Mouse (Mus musculus): ENCODE results near the gene Nt5c.
"Not testable (repeated sequence)": the region's sequence is repeated elsewhere in the genome, so short reads cannot be mapped to it uniquely, and the experiment has no call there.

Gene Nt5c

GRCm38 (mm10) chr11:115509773-115510506 lies 18.3 kb upstream of the Nt5c start:
- peak; percentile 29 for DNase-seq

GRCm38 (mm10) chr11:115508061-115508460 lies 16.4 kb upstream of the Nt5c start:
- DNase-seq, result peak; percentile 50

DNA sequence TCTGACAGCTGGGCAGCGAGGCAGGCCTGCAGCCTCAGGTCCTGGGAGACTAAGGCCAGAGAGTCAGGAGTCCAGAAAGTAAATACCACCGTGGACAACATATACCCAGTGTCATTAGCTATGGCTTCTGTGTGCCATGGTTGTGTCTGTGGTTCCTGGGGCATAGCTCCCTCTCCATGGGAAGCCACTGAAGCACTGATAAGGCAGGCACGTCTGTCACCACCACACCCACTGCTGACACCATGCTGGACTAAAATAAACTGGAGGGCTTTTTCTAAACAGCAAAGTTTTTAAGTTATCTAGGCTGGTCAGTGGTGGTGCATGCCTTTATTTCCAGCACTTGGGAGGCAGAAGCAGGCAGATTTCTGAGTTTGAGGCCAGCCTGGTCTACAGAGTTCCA lies 14.9 kb upstream of the Nt5c start:
- no peak for DNase-seq

DNA sequence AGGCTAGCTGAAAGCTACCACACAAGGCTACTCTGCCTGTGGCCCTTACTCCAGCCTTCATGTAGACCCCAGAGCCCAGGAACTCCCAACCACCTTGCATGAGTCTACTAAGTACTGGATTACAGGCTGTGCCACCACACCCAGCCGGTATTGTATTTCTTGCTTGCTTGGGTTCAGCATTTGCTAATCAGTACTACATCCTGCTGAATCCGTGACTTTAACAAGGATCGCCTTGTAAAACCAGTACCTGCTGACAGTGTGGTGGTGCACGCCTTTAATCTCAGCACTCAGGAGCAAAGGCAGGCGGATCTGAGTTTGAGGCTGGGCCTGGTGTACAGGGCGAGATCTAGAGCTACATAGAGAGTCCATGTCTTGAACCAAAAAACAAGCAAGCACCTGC lies 11.0 kb upstream of the Nt5c start:
- DNase-seq, result no peak

DNA sequence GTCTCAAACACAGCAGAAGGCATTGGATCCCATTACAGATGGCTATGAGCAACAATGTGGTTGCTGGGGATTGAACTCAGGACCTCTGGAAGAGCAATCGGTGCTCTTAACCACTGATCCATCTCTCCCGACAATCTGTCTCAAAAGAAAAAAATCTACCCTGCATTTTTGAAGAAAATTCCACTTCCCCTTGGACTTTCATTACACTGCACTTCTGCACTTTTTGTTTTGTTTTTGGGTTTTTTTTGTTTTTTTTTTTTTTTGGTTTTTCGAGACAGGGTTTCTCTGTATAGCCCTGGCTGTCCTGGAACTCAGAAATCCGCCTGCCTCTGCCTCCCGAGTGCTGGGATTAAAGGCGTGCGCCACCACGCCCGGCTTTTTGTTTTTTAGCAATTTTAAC lies 4.9 kb upstream of the Nt5c start:
- not testable (repeated sequence) for DNase-seq

- peak; percentile 21 for DNase-seq
Measured at GRCm38 (mm10) chr11:115492387-115492786, 725 bp upstream of the Nt5c start.

- no peak for DNase-seq
Measured at GRCm38 (mm10) chr11:115490441-115491355, 964 bp downstream of the Nt5c start.

- no peak for DNase-seq
Measured at GRCm38 (mm10) chr11:115488551-115489104, 3.0 kb downstream of the Nt5c start.

GRCm38 (mm10) chr11:115485155-115485554 lies 6.5 kb downstream of the Nt5c start:
- DNase-seq, result no peak

GRCm38 (mm10) chr11:115483726-115484125 lies 7.9 kb downstream of the Nt5c start:
- peak; percentile 89 for DNase-seq

DNA sequence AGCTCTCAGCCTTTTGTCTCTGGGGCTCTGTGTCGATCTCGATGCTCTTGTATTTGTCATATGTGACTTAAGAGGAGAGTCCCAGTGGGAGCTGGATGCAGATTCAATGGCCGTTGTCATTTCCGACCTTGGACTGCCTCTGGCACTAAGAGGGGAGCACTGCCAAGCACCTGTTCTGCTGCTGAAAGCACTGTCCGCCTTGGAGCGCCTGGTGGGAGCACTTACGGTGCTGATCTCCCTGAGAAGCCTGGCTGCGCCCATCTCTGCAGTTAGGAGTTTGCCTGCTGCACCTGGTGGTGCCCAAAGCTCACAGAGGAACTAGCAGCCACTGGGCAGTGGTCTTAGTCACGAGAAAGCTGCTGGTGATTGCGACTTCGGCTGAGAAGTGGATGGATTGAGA lies 8.4 kb downstream of the Nt5c start:
- no peak for DNase-seq

GRCm38 (mm10) chr11:115481553-115482259 lies 10.0 kb downstream of the Nt5c start:
- DNase-seq, result peak; percentile 62

DNA sequence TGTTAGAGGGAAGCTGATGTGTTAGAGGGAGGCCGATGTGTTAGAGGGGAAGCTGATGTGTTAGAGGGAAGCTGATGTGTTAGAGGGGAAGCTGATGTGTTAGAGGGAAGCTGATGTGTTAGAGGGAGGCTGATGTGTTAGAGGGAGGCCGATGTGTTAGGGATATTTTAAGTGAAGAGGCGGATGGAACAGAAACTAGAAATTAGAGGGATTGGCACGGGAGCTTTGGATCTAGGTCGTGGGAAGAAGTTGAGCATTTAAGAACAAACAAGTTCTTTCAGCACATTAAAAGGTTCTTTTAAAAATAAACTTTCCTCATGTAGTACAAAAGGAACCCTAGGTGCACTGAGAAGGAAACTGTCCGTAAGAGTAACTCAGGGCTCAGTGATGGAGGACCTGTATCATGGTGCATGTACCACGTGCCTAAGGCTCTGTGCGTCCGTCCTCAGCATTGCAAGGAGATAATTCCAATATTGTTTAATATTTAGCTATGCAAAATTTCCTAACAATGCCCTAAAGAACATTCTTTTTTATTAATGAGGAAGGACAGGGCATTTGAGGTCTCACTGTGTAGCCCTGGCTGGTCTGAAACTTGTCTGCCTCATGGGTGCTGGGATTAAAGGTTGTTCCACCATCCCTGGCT lies 13.2 kb downstream of the Nt5c start:
- DNase-seq, result no peak

- DNase-seq, result not testable (repeated sequence)
Measured at GRCm38 (mm10) chr11:115477388-115477787, 14.3 kb downstream of the Nt5c start.

DNA sequence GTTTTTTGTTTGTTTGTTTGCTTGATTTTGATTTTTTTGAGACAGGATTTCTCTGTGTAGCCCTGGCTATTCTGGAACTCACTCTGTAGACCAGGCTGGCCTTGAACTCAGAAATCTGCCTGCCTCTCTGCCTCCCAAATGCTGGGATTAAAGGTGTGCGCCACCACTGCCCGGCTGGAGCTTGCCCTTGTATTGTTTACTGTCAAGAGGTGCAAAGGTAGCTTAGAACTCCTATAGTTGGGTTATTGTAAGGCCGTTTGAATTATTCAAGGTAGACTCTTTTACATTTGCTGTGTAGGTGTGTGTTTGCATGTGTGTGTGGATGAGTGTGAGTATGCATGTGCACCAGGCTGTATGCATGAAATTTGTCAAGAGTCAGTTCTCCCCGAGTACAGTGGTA lies 15.0 kb downstream of the Nt5c start:
- DNase-seq, result not testable (repeated sequence)

DNA sequence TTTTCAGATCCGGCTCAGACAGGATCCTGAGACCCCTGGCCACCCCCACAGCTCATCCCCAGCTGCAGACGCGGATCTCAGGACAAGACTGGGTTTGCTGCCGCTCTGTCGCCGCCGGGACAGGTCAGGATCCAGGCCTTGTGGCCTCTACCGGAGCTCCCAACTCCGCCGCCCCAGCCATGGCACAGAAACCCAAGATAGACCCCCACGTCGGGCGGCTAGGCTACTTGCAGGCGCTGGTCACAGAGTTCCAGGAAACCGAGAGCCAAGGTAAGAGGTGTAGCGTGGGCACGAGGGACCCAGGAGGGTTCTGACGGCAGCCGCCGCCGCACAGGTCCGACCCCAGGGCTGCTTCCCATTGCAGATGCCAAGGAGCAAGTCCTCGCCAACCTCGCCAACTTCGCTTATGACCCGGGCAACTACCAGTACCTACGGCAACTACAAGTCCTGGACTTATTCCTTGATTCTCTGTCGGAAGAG lies 15.9 kb downstream of the Nt5c start:
- no peak for DNase-seq

DNA sequence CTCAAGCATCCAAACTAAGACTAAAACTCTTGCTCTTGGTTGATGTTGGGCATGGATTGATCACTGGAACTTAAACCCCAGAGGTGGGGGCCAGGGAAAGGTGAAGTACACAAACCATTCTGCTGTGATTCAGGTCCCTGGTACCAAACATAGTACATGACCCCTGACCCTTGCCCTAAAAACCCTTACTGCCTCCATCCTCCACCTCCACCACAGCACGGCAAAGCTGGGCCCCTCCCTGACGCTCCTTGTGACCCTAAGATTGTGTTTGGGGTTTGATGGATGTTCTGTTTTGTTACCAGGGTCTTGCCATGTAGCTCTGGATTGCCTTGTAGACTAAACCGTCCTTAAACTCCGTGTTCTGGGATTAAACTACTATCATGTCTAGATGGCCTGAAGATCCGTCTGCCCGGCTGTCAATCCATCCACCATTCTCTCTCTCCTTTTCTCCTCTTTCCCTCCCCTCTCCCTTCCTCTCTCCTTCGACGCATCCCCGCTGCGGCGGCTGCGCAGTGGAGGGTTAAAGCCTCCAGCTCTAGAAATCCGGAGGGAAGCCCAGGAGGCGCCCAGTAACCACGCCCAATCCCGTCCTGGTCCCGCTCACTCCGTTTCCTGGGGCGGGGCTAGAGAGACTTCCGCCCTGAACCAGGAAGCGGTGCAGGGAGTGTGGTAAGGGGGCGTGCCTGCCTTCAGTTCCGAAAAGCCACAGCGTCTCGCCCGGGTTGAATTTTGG lies 16.5 kb downstream of the Nt5c start, which contains the start of gene Armc7:
Gene Armc7, plus strand, starts transcription at position 643 of the 733 bp plus-strand sequence.
- peak; percentile 95 for DNase-seq

GRCm38 (mm10) chr11:115473626-115474275 lies 17.9 kb downstream of the Nt5c start:
- peak; percentile 97 for DNase-seq

DNA sequence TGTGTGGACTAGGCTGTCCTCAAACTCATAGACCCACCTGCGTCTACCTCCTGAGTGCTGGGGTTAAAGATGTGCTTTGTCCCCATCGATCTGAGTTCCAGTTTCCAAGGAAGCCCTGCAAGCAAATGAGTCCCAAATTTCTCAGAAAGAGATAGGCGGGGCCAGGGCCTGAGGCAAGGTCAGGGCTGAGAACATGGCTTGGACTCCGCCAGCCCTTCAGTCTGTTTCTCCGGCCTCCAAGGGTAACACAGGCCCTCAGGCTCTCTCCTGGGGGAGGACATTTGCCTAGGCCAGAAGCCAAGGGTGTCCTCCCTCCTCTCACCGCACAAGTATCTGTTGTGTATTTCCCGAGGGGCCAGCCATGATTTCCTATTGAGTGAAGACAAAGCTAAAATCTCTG lies 19.5 kb downstream of the Nt5c start:
- DNase-seq, result no peak

- DNase-seq, result peak; percentile 22
Measured at GRCm38 (mm10) chr11:115467217-115467618, 24.4 kb downstream of the Nt5c start.

GRCm38 (mm10) chr11:115464851-115465250 lies 26.8 kb downstream of the Nt5c start:
- peak; percentile 66 for DNase-seq

All from thymus, postnatal 4 days (tissue).